Mouse (Mus musculus): ENCODE data around the gene Pum2.
A peak's percentile ranks its signal among the peaks of the same experiment; 100 is the strongest.

DNA sequence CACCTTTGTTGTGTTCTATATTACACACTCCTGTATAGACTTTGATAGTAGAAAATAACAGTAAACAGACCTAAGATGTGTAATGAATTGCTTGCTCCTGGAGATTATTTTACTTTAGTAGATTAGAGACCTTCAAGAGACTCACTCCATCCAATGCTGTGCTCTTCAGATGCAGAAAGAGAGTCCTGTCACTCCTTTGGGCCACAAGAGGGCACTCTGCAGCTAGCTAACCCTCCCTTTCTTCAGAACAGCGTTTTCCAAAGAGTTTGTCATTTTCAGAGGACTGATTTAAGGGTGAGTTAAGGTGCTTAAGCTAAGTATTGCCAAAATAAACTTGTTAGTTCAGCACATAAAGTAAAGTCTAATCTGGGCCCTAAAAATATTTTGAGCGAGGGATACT, 25.0 kb downstream of the Pum2 start:
- TF ChIP-seq CTCF (IDR thresholded peaks at IDR 0.05; ENCODE audit: control insufficient read depth, insufficient read depth, insufficient read length) (peak; percentile 65), MAX (IDR thresholded peaks at IDR 0.05) (no peak), USF1 (IDR thresholded peaks at IDR 0.05; ENCODE audit: low read depth) (no peak), MYOG (IDR thresholded peaks at IDR 0.05; ENCODE audit: control insufficient read depth, extremely low read depth, insufficient read length) (no peak), FOSL1 (IDR thresholded peaks at IDR 0.05; ENCODE audit: insufficient read depth, low read length, poor library complexity, severe bottlenecking) (no peak), MYOD1 (IDR thresholded peaks at IDR 0.05; ENCODE audit: control insufficient read depth, insufficient read length, low read depth) (no peak)
